Mouse (Mus musculus) forelimb bud, embryonic 11.5 days (tissue): Measurements from ENCODE around the gene Fbxl14.
A peak's percentile ranks its signal among the peaks of the same experiment; 100 is the strongest.
"Not testable (repeated sequence)": the region's sequence is repeated elsewhere in the genome, so short reads cannot be mapped to it uniquely, and the experiment has no call there.

Experiments used
- DNase-seq: peaks from one replicate; pipeline ENCODE4 v3.0.0-alpha.2; 2012; ENCODE audit warnings: low read depth, low spot score

The Fbxl14 gene

DNA sequence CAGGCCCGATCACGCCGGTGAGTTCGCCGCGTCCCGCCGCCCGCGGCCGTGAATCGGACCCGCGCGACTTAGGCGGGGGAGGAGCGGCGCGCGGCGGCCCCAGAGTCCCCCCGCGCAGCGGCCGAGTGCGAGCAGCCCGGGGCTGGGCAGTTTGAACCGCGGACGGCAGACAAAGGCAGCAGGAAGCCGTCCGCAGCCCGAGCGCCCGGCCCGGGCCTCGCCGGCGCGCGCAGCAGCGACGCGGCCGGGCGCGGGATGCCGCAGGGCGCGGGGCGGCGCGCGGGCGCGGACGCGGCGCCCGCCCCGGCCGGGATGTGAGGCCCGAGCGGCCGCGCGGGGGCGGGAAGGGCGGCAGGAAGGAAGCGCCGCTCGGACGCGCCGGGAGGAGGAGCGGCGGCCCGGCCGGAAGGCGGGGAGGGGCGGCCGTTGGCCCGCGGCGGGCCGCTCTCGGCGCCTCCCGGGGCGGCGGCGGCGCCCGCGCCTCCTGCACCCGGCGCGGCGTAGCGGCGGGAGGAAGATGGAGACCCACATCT is at the start of gene Fbxl14:
Fbxl14 (plus strand) TSS at position 326 of the 533 bp plus-strand sequence.
- DNase-seq = no peak

DNA sequence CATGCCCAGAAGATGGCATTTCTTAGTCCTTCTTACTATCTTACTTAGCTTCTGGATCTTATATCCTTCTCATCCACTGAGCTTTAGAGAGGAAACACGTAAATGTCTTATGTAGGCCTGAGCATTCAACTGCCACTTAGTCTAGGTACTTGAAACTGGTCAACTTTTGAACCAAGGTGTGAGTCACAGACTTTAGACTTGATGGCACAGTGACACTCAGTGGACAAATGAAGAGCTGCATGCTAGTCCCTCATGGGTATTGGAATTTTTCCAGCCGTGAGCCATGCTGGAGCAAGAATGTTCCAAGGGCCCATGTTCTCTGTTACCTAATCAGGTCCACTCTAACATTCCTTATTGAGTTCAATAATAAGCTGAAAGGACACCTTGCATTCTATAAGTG is 49.0 kb upstream of the Fbxl14 start:
- DNase-seq = no peak

DNA sequence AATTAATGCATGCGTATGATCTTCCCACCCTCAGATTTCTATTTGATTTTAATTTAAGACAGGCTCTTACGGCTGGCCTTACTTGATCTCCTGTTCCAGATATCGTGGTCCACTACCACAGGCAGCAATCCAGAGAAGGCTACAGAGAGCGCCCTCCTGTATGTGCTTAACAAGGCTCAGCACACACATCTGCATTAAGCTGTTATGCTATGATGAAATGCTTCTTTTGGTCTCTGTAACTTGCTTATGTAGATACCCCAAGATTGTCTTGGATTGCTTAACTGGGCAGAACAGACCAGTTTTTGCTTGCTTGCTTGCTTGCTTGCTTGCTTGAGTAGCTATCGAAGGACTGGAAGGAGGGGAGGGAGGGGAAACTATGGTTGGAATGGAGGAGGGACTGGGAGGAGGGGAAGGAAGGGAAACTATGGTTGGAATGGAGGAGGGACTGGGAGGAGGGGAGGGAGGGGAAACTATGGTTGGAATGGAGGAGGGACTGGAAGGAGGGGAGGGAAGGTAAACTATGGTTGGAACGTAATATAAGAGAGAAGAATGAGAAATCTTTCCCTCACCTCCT is 47.6 kb upstream of the Fbxl14 start:
- no peak for DNase-seq

DNA sequence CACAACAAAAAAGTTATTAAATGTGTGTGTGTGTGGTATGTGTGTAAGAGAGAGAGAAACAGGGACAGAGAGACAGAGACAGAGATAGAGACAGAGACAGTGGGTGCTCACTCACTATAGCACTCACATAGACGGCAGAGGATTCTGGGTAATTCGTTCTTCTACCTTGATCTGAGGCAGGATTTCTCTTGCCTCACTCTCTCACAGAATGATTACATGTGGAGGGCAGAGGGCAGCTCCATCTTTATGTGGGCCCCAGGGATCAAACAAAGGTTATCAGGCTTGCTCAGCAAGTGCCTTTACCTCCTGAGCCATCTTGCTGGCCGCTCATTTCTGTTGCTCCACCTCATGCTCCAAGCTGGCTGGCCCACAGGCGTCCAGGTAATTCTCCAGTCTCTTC is 45.1 kb upstream of the Fbxl14 start:
- no peak for DNase-seq

DNA sequence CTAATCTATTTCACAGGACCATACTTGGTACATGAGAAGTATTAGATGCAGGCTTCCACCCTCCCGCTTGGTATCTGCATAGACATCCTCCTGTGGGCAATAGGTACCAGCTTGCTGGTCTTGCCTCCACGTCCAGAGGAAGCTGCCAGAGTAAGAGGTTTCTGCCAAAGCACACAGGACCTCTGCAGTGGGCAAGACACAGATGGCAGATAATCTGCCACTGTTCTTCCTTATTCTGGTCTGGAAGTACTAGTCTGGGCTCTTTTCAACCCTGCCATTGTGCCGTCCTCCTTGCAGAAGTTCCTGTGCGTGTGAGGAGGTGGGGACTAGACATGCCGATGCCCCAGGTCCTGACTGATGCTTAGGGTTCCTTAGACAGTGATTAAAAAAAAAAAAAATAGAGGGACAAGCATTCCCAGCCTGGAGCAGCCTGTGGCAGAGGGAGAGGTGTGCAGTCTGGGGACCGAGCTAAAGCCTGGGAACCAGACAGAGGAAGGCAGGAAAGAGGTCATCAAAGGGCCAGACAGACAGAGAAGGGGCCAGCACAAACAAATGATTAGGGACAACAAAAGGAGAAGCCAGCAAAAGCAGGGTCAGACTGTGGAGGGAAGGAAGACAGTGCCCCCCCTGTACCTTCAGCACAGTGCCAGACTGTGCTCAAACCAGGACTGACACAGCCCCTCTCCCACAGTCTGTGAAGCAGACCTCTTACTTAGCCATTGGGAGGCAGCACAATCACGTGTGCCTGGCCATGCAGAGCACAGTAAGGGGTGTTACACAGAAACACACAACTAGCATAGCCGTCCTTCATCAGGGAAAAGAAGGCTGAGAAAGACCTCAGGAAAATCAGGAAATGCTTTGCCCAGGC is 41.3 kb upstream of the Fbxl14 start:
- DNase-seq = no peak

DNA sequence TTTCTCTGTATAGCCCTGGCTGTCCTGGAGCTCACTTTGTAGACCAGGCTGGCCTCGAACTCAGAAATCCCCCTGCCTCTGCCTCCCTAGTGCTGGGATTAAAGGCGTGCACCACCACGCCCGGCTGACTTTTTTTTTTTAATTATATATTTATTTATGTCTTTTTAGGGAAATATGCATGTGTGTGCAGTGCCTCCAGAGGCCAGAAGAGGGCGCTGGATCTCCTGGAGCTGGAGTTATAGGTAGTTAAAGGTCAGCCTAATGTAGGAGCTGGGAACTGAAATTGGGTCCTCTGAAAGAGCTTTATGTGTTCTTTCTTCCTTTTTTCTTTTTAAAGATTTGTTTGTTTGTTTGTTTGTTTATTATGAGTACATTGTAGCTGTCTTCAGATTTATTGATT is 36.7 kb upstream of the Fbxl14 start:
- DNase-seq = not testable (repeated sequence)

DNA sequence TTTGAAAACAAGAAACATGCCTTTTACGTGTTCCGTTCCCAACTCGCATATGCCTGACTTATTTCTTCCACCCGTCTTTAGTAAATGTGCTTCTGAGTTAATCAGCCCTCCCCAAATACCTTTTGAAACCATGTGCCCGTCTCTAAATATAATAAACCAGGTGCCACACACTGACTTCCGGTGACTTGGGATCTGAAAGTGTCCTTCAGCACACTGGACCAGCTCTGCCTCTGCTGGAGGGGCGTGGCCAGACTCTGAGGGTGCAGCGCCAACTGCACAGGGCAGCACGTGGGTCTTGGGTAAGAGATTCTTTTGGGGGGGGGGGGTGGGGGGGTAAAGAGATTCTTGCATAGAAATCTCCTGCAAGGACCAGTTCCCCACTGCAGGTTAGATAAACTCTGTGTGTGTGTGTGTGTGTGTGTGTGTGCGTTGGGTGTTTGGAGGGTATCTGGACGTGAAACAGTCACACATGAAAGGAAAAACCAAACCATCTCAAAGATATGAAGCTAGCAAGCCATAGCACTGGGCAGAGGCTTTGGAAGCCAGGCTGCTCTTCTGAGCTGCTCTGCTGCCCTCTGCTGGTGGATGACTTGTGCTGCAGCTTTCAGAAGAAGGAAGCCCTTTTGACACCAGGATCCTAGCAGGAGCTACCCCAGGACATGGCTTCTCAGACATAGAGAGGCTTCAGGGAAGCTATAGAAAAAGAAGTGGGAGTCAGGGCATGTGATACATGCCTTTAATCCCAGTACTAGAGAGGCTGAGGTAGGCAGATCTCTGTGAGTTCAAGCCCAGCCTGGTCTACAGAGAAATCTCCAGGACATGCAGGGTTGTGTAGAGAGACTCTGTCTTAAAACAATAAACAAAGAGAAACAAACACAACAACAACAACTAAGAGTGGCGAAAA is 35.5 kb upstream of the Fbxl14 start:
- DNase-seq = peak; percentile 86

DNA sequence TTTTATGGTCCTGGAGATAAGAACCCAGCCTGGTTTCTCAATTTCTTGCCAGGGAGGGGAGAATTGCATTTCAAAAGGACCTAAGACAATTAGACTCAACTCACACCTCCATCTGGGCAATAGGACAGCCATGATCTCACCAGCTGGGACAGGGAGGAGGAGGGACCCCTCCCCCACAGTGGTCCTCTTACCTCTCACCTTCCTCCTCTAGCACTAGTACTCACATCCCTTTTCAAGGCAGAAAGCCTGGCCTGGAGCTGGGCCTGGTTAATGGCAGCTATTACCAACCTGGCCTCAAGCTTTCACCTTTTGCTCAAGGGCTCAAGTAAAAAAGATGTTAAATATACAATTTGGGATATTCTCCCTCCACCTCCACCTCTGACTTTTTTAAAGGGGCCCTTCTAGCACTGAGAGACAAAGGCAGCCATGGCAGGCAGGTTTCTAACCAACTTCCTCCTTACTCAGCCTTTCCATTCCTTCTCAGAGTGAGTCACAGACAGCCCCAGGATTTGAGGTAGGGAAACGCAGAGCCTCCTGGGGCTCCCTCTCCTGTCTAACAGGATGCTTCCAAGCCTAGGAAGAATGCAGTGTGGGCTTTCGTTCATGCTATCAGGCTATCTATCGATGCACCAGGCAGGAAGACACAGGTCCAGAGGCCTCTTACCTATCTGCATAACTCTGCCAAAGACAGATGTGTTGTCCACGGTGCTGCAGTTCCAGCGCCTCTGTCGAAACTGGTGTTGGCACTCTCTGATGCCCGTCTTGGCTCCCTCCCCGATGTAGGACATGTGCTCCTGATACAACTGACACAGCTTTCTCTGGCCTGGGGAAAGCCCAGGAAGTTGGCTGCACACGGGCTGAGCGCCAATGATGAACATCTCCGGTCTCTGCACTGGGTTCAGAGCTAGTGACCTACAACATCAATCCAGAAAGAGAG is 33.5 kb upstream of the Fbxl14 start:
- no peak for DNase-seq

DNA sequence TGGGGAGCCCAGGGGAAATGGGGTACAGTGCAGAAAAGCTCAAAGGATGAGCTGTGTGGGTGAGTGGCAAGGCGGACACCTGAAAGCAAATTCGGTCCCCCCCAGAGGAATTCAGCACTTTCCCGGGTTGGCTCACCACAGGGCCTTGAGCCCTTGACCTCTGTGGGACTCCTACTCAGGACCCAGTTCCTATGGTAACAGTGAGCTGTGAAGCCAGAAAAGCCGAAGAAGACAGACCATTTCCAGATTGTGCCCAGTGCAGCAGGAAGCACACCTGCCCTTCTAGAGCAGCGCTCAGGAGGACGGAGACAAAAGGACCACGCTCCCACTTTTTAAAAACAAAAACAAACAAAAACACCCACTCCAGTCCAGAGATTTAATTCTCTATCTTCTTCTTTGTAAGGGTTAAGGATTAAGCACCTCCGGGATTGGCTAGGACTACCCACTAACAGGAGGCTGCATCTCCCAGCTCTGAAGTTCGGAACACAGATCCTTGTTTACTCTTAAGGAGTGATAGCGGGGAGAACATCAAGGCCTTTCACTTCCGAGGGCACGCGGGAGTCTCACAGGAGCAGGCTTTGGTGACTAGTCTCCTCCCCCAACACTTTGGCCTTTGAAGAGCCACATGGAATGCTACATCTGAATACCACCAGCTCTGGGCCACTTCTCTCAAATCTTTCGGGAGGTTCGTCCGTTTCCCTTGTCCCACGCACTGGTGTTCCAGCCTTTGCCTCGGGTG is 31.0 kb upstream of the Fbxl14 start:
- DNase-seq = peak; percentile 41

DNA sequence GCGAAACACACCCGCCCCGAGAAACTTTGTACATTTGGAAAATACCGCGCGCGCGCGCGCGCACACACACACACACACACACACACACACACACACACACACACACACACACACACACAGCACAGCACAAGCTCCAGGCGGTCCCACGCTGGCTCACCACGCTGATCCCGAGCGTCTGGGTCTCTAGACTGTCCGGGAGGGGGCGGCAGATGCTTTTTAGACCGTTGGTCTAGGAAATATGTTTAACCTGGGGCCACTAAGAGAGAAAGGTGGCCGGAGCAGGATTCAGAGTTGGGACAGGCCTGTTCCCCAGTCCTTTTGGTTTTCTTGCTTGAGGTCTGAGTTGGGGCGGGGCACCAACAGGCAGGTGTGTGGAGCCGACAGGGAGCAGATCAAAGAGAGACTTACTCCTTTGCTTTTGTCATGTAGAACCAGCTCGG is 30.4 kb upstream of the Fbxl14 start:
- DNase-seq = peak; percentile 54

DNA sequence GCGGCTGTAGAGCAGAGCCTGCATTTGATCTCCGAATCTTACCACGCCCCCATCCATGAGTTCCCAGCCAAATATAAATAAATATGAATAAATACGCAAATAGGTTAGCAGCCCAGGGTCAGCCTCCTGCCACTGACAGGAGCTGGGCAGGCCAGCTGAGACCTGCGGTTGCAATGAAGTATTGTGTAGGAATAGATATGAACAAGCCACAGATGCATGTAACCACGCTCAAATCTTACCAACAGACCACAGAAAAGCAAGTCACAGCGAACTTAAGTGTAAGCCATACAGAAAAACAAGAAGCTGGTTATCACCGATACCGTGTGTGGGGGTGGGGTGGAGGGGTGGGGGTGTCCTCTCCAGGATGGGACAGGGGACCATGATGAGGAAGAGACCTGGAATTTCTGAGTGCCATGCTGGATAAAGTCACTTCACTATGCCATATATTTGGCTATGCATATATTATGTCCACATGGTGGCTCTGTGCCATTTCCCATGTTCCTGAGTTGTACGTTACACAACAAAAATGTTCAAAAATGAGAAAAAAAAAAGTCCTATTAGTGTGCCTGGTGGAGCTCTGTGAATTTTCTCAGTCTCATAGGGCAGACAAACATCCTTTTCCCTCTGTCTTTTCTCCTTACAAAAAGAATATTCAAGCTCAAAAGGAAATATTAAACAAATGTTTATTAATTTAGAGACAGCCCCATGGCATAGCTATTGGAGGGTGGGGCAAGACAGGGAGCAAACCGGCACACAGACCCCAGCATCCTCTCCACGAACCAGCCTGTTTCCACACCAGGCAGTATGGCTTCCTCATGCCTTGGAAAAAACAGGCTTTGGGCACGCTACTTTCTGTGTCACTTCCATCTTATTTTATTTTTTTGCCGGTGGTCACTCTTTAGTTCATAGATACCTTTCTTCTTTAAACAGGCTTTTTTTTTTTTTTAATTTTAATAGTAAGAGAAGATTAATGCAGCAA is 28.2 kb upstream of the Fbxl14 start:
- DNase-seq = no peak

DNA sequence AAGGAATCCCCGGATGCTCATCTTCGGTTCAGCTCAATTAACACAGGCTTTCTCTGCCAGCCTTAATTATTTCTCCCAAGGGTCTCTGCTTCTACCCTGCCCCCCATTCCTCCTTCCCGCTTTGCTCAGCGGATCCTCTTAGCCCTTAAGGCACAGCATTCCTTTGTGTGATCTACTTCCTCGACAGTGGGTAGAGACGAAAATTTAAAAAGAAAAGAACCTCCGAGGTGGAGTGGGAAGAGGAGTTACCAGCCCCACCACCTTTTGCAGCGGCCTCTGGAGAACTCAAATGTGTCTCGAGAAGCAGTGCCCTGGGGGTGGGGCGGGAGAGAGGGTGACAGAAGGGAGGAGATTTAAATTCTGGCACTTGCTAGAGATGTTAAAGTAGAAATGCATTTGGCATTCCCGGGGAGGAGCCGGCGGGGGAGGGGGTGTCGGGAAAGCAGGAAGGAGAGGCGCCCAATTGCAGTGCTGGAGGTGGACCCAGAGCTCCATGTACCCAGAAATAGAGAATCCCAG is 27.4 kb upstream of the Fbxl14 start:
- DNase-seq = peak; percentile 40

DNA sequence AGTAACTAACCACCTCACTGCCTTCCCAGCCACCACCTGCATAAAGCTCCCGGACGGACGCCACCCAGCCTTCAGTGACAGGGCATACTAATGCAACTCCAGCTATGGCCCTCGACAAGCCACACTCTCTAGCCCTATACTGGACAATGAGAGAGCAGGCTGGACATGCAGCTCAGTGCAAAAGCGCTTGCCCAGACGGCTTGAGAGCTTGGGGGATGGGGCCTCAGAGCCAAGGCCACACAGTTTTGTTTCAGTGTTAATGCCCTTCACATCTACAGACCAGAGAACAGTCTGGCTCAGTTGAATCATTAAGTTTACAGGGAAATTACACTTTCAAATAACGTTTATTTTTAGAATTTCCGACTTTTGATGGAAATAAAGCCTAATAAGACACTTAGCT is 21.3 kb upstream of the Fbxl14 start:
- no peak for DNase-seq

DNA sequence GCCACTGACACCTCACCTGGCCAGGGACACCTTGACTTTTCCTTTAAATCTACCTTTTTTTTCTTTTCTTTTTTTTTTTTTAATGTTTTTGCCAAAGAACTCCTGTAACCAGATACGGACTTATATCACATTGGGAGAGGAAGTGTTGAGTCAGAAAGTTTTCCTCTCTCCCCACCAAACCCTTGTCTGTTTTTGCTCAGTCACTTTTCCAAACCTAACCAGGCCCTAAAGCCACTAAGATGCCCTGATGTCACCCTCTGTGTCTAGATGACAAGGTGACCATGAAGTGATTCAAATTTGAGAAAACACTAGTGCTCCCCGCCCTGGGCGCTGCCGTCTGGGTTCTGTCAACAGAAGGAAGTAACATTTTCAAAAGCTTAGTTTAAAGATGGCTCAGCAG is 20.4 kb upstream of the Fbxl14 start:
- DNase-seq = no peak

DNA sequence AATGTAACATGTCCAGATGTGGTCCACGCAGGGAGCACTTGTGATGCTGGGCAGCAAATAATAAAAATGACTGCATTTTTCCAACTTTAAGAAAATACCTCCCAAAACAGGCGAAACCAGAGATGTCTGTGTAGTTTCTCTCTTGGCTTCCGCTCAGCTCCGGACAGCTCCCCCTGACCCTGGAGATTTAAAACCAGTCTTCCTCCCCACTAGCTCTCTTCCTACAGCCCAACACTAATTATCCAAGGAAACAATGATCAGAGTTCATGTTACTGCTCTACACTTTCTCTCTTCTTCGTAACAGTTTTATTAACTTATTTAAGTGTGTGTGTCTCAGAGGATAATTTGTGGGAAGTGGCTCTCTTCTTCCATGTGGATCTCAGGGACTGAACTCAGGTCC is 19.1 kb upstream of the Fbxl14 start:
- no peak for DNase-seq

DNA sequence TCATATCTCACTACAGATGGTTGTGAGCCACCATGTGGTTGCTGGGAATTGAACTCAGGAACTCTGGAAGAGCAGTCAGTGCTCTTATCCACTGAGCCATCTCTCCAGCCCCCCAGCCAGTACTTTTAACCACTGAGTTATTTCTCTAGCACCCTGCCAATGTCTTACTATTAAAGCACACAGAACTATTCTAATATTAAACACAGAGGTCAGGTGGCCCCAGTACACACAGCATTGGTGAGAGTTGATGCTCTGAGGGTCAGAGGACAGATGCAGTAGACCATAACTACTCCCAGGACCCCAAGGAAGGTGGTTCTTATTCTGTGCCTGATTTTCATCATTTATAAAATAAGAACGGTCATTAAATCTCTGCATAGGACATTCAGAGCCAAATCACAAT is 13.3 kb upstream of the Fbxl14 start:
- no peak for DNase-seq

DNA sequence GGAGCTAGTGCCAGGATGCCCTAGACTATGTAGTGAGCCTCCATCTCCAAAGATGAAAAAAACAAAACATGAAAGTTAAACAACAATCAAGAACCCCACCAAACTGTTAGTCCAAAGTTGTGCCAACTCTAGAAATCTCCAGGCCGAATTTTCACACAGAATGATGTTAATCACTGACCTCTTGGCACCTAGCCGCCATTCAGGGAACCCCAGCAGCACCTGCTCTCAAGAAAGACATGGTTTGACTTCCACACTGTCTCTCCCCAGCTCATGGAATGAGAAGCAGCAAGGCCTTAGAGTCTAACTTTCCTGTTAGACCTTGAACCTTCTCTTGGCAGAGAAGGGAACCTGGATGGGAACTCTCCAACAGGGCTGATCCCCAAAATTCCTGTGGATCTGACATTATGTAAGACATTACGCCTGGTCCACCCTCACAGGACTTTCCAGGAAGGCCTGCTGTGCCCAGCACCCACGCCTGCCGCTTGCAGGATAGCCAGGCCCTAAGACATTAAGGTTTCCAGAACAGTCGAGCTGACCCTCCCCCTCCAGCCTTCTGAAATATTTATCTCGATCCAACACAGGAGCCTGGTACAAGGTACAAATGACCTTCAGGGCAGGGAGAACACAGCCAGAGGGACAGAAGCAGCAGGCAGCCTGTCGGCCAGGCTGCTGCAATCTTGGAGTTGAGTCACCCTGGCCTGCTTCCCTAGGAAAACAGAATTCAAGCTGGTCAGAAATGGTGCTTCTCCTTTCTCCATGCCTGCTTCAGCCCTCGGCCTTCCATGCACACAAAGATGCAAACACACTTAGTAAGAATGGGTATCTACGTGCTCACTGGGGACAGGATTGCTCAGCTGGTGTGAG is 12.3 kb upstream of the Fbxl14 start:
- DNase-seq = no peak

DNA sequence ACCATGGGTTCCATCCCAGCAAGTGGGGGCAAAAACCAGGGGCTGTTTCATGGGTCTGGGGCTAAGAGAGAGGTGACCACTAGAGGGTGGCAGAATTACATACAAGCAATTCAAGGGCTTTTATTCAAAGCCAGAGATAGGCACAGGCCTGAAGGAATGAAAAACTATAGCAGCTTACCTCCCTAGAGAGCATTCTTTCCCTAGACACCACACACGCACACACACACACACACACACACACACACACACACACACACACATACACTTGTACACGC is 11.7 kb upstream of the Fbxl14 start:
- no peak for DNase-seq
